Mouse (Mus musculus): ENCODE results near the gene Rgl3.

Rgl3 gene

GRCm38 (mm10) chr9:21925034-21925433 is 64.2 kb downstream of the Rgl3 start:
- peak in 1 of 2 experiments; percentile 56 for DNase-seq (ENCODE audit: inconsistent age in 2 of 2, low spot score in 1 of 2)

DNA sequence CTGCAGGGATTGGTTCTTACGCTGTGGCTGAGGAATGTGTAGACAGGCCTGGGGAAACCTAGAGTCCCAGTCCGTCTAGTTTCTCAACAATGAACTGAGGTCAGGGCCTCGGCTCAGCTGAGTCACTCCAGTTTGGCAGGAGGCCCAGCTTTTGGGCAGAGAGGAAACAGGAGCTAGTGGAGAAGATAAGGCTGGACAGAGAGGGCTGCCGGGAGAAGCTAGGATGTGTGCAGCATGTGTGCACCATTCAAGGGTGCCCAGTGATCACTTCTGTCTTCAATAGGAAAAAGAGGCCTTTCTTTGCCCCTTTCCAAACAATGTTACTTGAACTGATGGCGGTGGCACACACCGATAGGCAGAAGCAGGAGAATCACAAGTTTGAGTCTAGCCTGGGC is 65.2 kb downstream of the Rgl3 start:
- DNase-seq (ENCODE audit: inconsistent age in 2 of 2, low spot score in 1 of 2): peak; percentile 98 to 99

DNA sequence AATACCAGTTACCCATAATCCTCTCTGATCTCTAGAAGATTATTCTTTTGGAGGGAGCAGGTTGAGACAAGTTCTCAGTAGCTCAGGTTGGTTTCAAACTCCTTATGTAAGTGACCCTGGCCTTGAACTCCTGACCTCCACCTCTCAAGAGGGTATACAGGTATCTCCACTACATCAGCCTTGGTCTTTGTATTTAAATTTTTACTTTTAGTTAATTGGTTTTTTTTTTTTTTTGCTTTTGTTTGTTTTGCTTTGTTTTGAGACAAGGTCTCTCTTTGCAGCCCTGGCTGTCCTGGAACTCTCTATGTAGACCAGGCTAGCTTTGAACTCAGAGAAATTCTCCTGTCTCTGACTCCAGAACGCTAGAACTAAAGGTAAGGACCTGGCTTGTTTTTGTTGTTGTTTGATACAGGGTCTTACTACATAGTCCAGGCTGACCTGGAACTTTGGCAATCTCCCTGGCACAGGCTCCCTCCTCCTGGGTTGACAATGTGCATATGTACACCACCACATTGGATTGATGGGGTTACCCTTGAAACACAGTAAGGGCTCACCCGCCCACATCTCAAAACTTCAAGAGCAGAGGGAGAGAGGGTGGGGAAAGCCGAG is 65.7 kb downstream of the Rgl3 start:
- peak in 1 of 2 experiments; percentile 50 for DNase-seq (ENCODE audit: inconsistent age in 2 of 2, low spot score in 1 of 2)

DNA sequence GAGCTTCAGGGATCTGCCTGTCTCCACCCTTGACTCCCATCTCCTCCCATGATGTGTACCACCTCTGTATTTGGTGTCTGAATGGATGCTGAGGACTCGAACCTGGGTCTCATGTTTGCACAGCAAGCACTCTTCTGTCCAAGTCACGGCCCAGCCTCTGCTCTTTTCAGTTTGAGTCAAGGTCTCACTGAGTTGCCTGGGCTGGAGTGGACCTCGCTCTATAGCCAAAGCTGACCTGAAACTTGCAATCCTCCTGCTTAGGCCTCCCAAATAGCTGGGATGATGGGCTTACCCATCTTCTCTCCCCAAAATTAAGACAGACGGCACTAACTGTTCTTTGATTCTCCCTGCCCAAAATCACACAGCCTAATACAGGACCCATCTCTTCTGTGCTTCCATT is 66.2 kb downstream of the Rgl3 start:
- DNase-seq (ENCODE audit: inconsistent age in 2 of 2, low spot score in 1 of 2): peak in 1 of 2 experiments; percentile 62
